Mouse (Mus musculus) neural tube, embryonic 12.5 days (tissue): Measurements from ENCODE around the gene Fam171a2. TPM values are rescaled to one million over a fixed set of nuclear protein-coding genes. Genes with fewer than 3 reads are reported as not detected.

ENCODE experiments used
- ATAC-seq: fragments of 200-750 bp; cut with Nextera tagmentation; 2 replicates; pipeline ENCODE4 v1.8.0; 2017; ENCODE audit warnings: low read depth, mild to moderate bottlenecking, moderate TSS enrichment, moderate library complexity; ENCODE audit not compliant: low FRiP score
- H3K27ac ChIP-seq: fragments of 300-500 bp; sonication (generic); 2 replicates; pipeline ENCODE4 v1.5.1; 2016
- H3K27me3 ChIP-seq: fragments of 300-500 bp; sonication (generic); replicated peaks from 2 replicates; pipeline ENCODE4 v1.6.1; 2016; ENCODE audit warnings: mild to moderate bottlenecking
- H3K36me3 ChIP-seq: fragments of 300-500 bp; sonication (generic); 2 replicates; pipeline ENCODE4 v1.6.1; 2016; ENCODE audit warnings: mild to moderate bottlenecking
- H3K4me1 ChIP-seq: fragments of 300-500 bp; sonication (generic); 2 replicates; pipeline ENCODE4 v1.6.1; 2016
- H3K4me2 ChIP-seq: fragments of 300-500 bp; sonication (generic); replicated peaks from 2 replicates; pipeline ENCODE4 v1.6.1; 2016; ENCODE audit warnings: mild to moderate bottlenecking
- H3K4me3 ChIP-seq: fragments of 300-500 bp; sonication (generic); 2 replicates; pipeline ENCODE4 v1.5.1; 2016
- H3K9ac ChIP-seq: fragments of 300-500 bp; sonication (generic); 2 replicates; pipeline ENCODE4 v1.6.1; 2016; ENCODE audit warnings: mild to moderate bottlenecking
- H3K9me3 ChIP-seq: fragments of 300-500 bp; sonication (generic); 2 replicates; pipeline ENCODE4 v1.6.1; 2016; ENCODE audit warnings: mild to moderate bottlenecking
- WGBS: fragments of 180-500 bp; shearing (Covaris S2); methylation state at CpG from one replicate; pipeline ENCODE4 v1.1.7; 2016; 5-methylcytosine and 5-hydroxymethylcytosine counted together
- polyA plus RNA-seq: library from polyadenylated mRNA; unstranded; fragments of >200 nt; fragmentation: Nextera tagmentation; extraction: Ambion mirVana; gene quantifications from 2 replicates; pipeline ENCODE4 v1.2.1, GENCODE M21; 2016

Gene Fam171a2
- polyA plus RNA-seq, 1 experiment from 2014 or later: 23.7 TPM

DNA sequence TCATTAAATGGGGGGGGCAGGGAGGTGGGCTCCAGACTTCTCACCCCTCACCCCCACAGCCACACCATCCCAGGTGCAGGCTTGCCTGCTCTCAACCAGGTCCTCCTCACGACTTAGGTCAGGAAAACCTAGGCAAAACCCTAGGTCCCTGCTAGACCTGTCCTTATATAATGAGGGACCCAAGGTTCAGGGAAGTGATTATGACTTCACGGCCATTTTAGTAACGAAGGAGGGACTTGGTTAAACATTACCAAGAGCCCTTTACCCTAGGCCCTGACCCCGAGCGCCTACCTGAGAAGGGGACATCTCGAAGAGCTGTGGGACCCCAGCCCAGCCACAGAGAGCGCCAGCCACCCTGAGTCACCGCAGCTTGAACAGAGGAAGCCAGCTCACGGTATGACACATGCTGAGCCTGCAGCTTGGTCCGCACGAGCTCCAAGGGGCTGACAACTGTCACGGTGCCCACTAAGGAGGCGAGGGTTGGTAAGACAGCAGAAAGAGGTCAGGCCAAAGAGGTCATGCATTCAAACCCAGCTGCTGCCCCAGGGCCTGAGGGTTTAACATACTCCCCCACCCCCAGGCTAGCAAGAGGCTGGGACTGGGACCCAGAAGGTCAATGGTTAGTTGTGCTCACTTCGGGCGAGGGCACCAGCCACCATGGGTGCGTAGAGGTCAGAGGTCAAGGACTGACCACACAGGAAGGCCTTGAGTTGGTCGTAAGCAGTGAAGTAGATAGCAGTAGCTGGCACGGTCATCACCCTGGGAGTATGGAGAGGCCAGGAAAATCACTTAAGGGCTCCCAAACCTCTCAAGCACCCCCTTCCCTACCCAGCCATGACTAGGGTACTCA lies 43.1 kb downstream of the Fam171a2 start:
- Histone ChIP-seq H3K4me2 (peak overlapping the region; percentile 90), H3K36me3 (peaks cover 50% of the 10 kb centered on the region), H3K4me3 (no peak overlapping the region), H3K27me3 (peaks cover 18% of the 10 kb centered on the region), H3K9me3 (no peaks in the 10 kb centered on the region), H3K9ac (no peak overlapping the region), H3K27ac (no peak overlapping the region), H3K4me1 (peaks cover 58% of the 10 kb centered on the region)
- 74% methylated on average over 18 of the region's 18 CpGs for WGBS
- no peak for ATAC-seq

DNA sequence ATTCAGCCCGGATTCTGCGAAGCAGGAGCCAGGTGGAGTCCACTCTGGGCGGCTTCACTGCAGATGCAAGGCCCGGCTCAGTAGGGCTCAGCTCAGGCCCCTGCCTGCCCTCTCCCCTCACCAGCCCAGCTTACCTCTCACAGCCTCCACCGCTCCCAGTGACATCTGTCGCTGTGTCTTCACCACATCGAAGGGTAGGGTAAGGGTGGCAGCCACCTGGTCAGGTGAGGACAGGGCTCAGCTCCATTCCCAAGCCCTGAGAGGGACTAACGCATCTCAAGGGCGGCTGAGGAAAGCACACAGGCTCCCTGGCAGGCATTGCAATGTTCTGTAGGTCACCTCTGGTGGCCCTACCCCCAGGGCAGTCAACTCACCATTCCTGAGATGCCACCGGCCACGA lies 43.8 kb downstream of the Fam171a2 start:
- Histone ChIP-seq H3K9me3 (no peaks in the 10 kb centered on the region), H3K4me3 (no peak overlapping the region), H3K27me3 (peaks cover 24% of the 10 kb centered on the region), H3K36me3 (peaks cover 56% of the 10 kb centered on the region), H3K9ac (no peak overlapping the region), H3K4me1 (peaks cover 64% of the 10 kb centered on the region), H3K27ac (no peak overlapping the region), H3K4me2 (no peak overlapping the region)
- ATAC-seq: no peak
- 96% methylated on average over 11 of the region's 11 CpGs for WGBS

DNA sequence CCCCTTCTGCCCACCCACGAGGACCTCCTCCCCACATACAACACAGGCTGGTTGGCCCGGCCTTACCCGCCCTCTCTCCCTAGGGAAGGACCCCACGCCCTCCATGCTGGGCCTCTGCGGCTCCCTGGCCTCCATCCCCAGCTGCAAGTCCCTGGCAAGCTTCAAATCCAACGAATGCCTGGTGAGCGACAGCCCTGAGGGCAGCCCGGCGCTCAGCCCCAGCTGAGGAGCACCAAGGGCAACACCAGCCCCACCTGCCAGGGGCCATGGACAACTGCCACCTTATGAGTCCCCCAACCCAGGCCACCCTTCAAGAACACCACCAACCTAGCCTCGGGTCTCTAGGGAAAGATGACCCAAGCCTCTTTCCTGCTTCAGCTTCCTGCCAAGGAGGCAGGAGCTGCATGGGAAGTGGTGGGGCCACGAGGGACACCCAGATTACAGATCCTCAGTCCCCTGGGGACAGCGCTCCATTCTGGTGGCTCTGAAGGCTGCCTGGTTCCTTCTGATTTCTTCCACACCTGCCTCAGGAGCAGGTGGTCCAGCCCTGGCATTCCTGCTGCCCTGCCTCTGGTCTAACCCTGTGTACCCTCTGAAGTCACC lies 45.5 kb downstream of the Fam171a2 start:
- Histone ChIP-seq H3K9ac (no peak overlapping the region), H3K4me1 (peaks cover 74% of the 10 kb centered on the region), H3K4me2 (no peak overlapping the region), H3K9me3 (no peaks in the 10 kb centered on the region), H3K4me3 (no peak overlapping the region), H3K36me3 (peaks cover 56% of the 10 kb centered on the region), H3K27me3 (peaks cover 33% of the 10 kb centered on the region), H3K27ac (no peak overlapping the region; the same call in 1 of the 2 replicates)
- ATAC-seq: 0 out of 2 replicates have a peak, but pooled peaks have one; percentile 14
- 55% methylated on average over 12 of the region's 12 CpGs for WGBS

DNA sequence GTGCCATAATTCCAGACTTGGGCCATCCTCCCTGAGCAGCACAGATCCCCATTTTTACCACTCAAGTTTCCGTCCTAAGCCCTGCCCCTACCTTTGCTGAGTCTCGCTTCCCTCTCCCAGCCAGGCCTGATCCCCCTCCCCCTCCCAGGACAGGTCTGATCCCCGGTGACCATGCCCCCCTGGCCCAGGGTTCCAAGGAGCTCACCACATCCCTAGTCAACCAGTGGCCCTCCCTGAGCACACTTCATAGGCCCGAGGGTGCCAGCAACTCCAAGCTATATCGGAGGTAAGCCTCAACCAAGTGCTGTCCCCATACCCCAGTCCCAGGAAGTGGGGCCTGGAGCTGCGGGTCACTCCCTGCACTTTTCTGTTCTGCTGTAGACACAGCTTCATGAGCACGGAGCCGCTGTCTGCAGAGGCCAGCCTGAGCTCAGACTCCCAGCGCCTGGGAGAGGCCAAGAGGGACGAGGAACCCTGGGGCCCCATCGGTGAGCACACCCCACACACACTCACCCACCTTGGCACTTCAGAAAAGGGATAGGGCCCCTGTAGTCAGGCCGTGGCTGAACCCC lies 46.9 kb downstream of the Fam171a2 start:
- H3K4me3 ChIP-seq: peak overlapping the region; percentile 5; the same call in 1 of the 2 replicates
- 35% methylated on average over 12 of the region's 12 CpGs for WGBS
- no peak for ATAC-seq

DNA sequence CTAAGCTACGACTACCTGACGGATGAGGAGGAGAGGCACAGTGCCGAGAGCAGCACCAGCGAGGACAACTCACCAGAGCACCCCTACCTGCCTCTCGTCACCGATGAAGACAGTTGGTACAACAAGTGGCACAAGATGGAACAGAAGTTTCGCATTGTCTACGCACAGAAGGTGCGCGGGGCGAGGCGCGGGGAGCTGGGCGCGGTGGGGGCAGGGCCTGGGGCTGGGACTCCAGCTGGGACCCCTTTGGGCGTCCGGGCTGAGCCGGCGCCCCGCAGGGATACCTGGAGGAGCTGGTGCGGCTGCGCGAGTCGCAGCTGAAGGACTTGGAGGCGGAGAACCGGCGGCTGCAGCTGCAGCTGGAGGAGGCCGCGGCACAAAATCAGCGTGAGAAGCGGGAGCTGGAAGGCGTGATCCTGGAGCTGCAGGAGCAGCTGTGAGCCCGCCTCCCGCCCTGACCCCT lies 47.8 kb downstream of the Fam171a2 start:
- Histone ChIP-seq H3K27ac (no peak overlapping the region), H3K4me3 (peak overlapping the region; percentile 16; the same call in 1 of the 2 replicates), H3K4me1 (peaks cover 75% of the 10 kb centered on the region), H3K27me3 (peaks cover 33% of the 10 kb centered on the region), H3K9ac (0 out of 2 replicates have a peak overlapping the region, but pooled peaks have one; percentile 29), H3K9me3 (no peaks in the 10 kb centered on the region), H3K36me3 (peaks cover 56% of the 10 kb centered on the region), H3K4me2 (peak overlapping the region; percentile 46)
- 2% methylated on average over 34 of the region's 34 CpGs for WGBS
- ATAC-seq: no peak

More for the DNA sequence above, 46.9 kb downstream of the Fam171a2 start:
- peaks cover 56% of the 10 kb centered on the region for H3K36me3 ChIP-seq
- H3K27me3 ChIP-seq: peaks cover 33% of the 10 kb centered on the region
- H3K4me2 ChIP-seq: no peak overlapping the region
- H3K27ac ChIP-seq: no peak overlapping the region
- peak overlapping the region; percentile 7; the same call in 1 of the 2 replicates for H3K9ac ChIP-seq
- H3K4me1 ChIP-seq: peaks cover 74% of the 10 kb centered on the region
- H3K9me3 ChIP-seq: no peaks in the 10 kb centered on the region

DNA sequence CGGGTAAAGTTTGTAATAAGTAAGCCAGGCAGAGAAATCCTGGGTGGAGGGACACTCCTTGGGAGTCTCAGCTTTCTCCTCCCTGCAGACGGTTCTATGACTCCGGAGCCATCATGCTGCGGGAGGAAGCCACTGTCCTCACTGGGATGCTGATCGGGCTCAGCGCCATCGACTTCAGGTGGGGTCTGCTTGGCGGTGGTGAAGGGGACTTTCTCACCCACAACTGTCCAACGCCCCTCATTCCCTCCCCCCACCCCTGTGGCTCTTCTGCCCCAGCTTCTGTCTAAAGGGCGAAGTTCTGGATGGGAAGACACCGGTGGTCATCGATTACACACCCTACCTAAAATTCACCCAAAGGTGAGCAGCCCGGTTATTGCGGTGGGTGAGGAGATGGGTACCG lies 48.4 kb downstream of the Fam171a2 start:
- Histone ChIP-seq H3K4me2 (peak overlapping the region; percentile 46), H3K9ac (no peak overlapping the region), H3K4me3 (no peak overlapping the region), H3K27me3 (peaks cover 33% of the 10 kb centered on the region), H3K36me3 (peaks cover 51% of the 10 kb centered on the region), H3K9me3 (no peaks in the 10 kb centered on the region), H3K27ac (no peak overlapping the region), H3K4me1 (peaks cover 76% of the 10 kb centered on the region)
- ATAC-seq: no peak
- 14% methylated on average over 15 of the region's 15 CpGs for WGBS

DNA sequence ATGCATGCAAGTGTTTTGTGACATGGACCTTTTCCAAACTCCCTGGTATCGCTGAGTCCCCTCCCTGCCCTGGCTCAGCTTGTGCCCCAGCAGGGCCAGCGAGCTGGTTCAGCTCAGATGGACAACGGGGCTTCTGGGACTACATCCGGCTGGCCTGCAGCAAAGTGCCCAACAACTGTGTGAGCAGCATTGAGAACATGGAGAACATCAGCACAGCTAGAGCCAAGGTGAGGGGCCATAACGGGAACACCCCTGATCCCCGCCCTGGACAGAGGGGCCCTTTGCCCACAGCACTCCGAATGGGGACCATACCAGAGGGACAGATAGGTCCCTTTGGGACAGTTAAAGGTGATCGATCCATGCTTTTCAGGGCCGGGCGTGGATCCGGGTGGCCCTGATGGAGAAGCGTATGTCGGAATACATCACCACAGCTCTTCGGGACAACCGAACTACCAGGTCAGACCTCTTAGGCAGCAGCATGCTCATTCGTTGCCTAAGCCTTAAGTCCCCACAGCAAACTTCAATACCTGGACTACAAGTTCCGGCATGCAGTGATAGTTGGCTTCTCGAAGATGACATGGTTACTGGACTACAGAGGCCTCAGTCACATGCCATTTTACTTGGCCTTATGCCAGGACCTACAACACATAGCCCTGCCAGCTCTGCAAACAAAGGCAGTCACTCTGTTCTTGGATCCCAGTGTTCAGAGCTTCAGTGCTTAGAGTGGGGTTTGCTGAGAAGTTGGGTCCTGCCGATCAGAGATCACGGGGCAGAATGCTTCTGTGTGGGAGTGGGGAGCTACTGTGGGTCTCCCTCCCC lies 49.3 kb downstream of the Fam171a2 start:
- H3K27me3 ChIP-seq: peaks cover 33% of the 10 kb centered on the region
- H3K36me3 ChIP-seq: peaks cover 42% of the 10 kb centered on the region
- peak overlapping the region; percentile 80 for H3K4me2 ChIP-seq
- no peak overlapping the region for H3K4me3 ChIP-seq
- no peak for ATAC-seq
- H3K27ac ChIP-seq: no peak overlapping the region
- 84% methylated on average over 20 of the region's 20 CpGs for WGBS
- peaks cover 84% of the 10 kb centered on the region for H3K4me1 ChIP-seq
- peak overlapping the region; percentile 17; the same call in 1 of the 2 replicates for H3K9ac ChIP-seq
- H3K9me3 ChIP-seq: no peaks in the 10 kb centered on the region

DNA sequence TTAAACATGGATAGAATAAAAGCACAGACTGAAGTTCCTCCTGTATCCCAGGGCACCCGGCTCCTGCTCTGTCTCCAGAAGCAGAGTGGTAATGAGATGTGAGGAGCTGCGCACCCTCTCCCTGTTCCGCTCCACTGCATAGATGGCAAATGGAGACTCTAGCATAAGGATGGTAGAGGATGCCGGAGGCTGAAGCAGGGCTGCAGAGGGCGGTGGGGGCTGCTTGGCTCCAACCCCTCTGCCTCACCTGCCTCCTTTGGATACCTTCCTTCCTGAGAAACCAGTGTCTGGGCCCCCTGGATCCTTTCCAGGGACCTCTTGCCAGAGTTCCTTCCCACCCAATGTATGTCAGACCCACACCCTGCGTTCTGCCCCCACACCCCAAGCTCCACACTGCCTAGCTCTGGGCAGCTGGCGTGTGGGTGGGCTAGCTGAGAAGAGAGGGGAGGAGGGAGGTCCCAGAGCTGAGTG lies 50.8 kb downstream of the Fam171a2 start:
- Histone ChIP-seq H3K27me3 (peaks cover 33% of the 10 kb centered on the region), H3K9me3 (no peaks in the 10 kb centered on the region), H3K36me3 (peaks cover 27% of the 10 kb centered on the region), H3K4me1 (peaks cover 81% of the 10 kb centered on the region), H3K4me3 (peak overlapping the region; percentile 66; the same call in 1 of the 2 replicates), H3K4me2 (peak overlapping the region; percentile 80), H3K27ac (no peak overlapping the region), H3K9ac (0 out of 2 replicates have a peak overlapping the region, but pooled peaks have one; percentile 80)
- 75% methylated on average over 7 of the region's 7 CpGs for WGBS
- no peak for ATAC-seq

DNA sequence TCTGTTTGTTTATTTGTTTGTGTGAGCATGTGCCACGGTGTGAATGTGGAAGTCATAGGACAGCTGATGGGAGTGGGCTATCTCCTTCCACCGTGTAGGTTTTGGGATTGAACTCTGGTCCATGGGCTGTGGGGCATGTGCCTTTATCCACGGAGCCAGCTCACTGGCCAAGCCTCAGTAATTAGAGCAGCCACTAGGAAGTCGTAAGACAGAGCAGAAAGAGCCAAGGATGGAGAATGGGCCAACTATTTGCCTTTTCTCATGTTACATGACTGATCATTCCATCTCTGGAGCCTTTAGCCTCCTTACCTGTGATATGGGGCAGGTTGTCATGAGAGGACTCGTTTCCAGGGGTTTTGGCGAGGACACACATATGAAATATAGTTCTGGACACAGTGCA lies 51.2 kb downstream of the Fam171a2 start:
- ATAC-seq: no peak
- Histone ChIP-seq H3K9ac (peak overlapping the region; percentile 80; the same call in 1 of the 2 replicates), H3K4me1 (peaks cover 78% of the 10 kb centered on the region), H3K4me3 (peak overlapping the region; percentile 66; the same call in 1 of the 2 replicates), H3K36me3 (peaks cover 24% of the 10 kb centered on the region), H3K9me3 (no peaks in the 10 kb centered on the region), H3K4me2 (peak overlapping the region; percentile 80), H3K27me3 (peaks cover 33% of the 10 kb centered on the region), H3K27ac (0 out of 2 replicates have a peak overlapping the region, but pooled peaks have one; percentile 79)
- 64% methylated on average over 6 of the region's 6 CpGs for WGBS

DNA sequence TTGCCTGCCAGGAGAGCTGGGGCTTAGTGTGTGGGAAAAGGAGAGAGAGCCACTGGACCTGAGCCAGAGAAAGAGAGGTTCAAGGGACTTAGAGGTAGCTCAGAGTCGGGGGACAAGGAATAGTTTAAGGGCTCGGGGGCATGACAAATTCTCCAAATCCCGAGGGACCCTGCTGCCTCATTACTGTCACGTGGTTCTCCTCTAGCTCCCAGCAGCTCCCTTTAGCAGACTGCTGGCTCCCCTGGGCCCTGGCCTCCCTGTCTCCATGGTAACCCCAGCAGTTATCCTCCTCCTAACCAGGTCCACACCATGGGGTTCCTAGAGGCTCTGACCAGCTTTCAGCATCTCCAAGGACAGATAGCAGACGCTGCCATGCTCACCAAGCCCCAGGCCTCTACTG lies 52.2 kb downstream of the Fam171a2 start:
- Histone ChIP-seq H3K27ac (peak overlapping the region; percentile 79), H3K4me3 (peak overlapping the region; percentile 66), H3K4me1 (peaks cover 75% of the 10 kb centered on the region), H3K9me3 (no peaks in the 10 kb centered on the region), H3K4me2 (peak overlapping the region; percentile 80), H3K36me3 (peaks cover 15% of the 10 kb centered on the region), H3K27me3 (peaks cover 25% of the 10 kb centered on the region), H3K9ac (peak overlapping the region; percentile 80)
- 0 out of 2 replicates have a peak, but pooled peaks have one; percentile 42 for ATAC-seq
- WGBS: 1% methylated on average over 5 of the region's 5 CpGs

DNA sequence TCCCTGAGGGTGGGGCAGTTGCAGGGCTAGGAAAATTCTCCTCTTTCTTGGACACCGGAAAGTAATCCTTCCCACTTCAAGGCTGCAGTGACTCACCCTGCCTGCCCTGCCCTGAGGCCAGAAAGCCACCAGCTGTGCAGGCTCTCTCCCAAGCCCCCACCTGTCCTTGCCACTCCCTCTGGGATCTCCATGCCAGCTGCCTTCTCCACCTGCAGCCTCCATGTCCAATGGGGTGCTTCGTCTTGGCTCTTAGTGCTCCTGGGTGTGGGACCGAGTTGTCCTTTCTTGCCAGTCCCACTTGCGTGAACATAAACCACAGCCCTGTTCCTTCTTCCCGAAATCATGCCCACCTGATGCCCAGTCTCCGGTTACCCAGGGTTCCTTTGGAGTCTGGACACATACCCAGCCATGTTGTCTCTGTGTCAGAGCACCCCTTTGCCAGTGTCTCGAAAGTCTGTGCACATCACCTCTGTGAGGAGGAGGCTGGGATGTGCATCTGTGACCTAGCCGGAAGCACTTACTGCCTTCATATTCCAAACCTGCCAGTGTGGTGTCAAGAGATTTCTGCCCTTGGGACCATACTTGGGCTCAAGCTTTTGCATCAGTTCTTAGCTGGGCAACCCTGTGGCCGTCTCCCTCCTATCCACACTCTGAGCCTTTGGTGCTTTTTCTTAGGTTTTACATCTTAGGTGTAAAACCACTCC lies 52.9 kb downstream of the Fam171a2 start:
- H3K9me3 ChIP-seq: no peaks in the 10 kb centered on the region
- H3K4me3 ChIP-seq: peak overlapping the region; percentile 66
- H3K27ac ChIP-seq: peak overlapping the region; percentile 79; the same call in 1 of the 2 replicates
- peak overlapping the region; percentile 80 for H3K4me2 ChIP-seq
- peaks cover 18% of the 10 kb centered on the region for H3K27me3 ChIP-seq
- H3K4me1 ChIP-seq: peaks cover 68% of the 10 kb centered on the region
- WGBS: 75% methylated on average over 9 of the region's 9 CpGs
- peak overlapping the region; percentile 80 for H3K9ac ChIP-seq
- no peak for ATAC-seq
- peaks cover 8% of the 10 kb centered on the region for H3K36me3 ChIP-seq
